Mouse (Mus musculus) cerebellum, adult 2 months (tissue): ENCODE measurements around the gene Cracr2b. TPM values are rescaled to one million over a fixed set of nuclear protein-coding genes. Genes with fewer than 3 reads are reported as not detected.
A peak's percentile ranks its signal among the peaks of the same experiment; 100 is the strongest.

ENCODE experiments used
- DNase-seq, 2 experiments: peaks; one replicate each; pipeline ENCODE4 v3.0.0; 2021
- H3K27ac ChIP-seq: fragments of 200-500 bp; 2 replicates; pipeline ENCODE4 v1.5.1; 2012; ENCODE audit warnings: low read length, control low read depth, inconsistent platforms; ENCODE audit not compliant: insufficient read depth
- H3K27me3 ChIP-seq: fragments of 200-500 bp; 2 replicates; pipeline ENCODE4 v1.6.1; 2012; ENCODE audit warnings: inconsistent platforms, mild to moderate bottlenecking, low read length, moderate library complexity; ENCODE audit not compliant: control insufficient read depth, insufficient read depth
- H3K4me1 ChIP-seq: fragments of 200-500 bp; 2 replicates; pipeline ENCODE4 v1.6.1; 2011; ENCODE audit warnings: low read length; ENCODE audit not compliant: control insufficient read depth, insufficient read depth
- H3K4me3 ChIP-seq: fragments of 200-500 bp; replicated peaks from 2 replicates; pipeline ENCODE3; 2011; ENCODE audit warnings: mild to moderate bottlenecking, low read depth, low read length, control low read depth; ENCODE audit not compliant: insufficient read depth
- CTCF ChIP-seq: fragments of 200-500 bp; IDR thresholded peaks from 2 replicates; pipeline ENCODE4 v1.5.1; 2011; ENCODE audit warnings: low read depth, mild to moderate bottlenecking, control low read depth, low read length, moderate library complexity, borderline replicate concordance; ENCODE audit not compliant: insufficient read depth
- POLR2A ChIP-seq: fragments of 200-500 bp; IDR thresholded peaks from 2 replicates; pipeline ENCODE4 v1.6.1; 2011; ENCODE audit warnings: low read length, control low read depth, borderline replicate concordance; ENCODE audit not compliant: insufficient read depth
- WGBS: fragments of 180-500 bp; shearing (Covaris S2); methylation state at CpG from one replicate; pipeline ENCODE4 v1.1.7; 2018; 5-methylcytosine and 5-hydroxymethylcytosine counted together
- polyA plus RNA-seq: library from polyadenylated mRNA; depleted of rRNA; stranded (reverse); fragments of >200 nt; gene quantifications from 2 replicates; pipeline ENCODE4 v1.2.3, GENCODE M21; 2012

The Cracr2b gene
- polyA plus RNA-seq, 1 experiment = 8.3 TPM

DNA sequence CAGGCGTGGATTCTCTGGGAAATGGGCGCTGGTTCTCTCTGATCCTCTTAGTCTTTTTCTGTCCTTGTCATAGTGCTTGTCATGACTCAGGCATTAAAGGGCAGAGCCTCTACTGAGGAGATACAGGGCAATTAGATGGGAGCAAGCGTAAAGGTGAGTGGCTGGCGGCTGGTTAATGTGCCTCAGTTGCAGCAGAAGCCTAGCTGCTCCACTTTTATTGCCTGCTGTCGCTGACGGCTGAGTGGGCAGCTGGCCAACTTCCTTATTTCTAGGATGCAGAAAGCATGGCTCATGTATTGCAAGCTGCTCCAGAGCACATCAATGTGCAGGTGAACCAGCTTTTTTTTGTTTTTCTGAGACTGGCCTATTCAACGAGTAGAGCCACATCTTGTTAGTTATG lies 41.9 kb upstream of the Cracr2b start:
- Histone ChIP-seq H3K4me1 (0 out of 2 replicates have a peak, but pooled peaks cover 4% of the 10 kb centered on the region), H3K27me3 (no peaks in the 10 kb centered on the region), H3K4me3 (no peak overlapping the region), H3K27ac (no peak overlapping the region)
- WGBS = 45% methylated on average over 7 of the region's 7 CpGs
- TF ChIP-seq POLR2A = no peak
- no peak for TF ChIP-seq CTCF
- DNase-seq = no peak

- H3K27ac ChIP-seq = no peak overlapping the region
- no peak for DNase-seq
- H3K4me3 ChIP-seq = no peak overlapping the region
- 87% methylated on average over 9 of the region's 9 CpGs for WGBS
- TF ChIP-seq CTCF (no peak), POLR2A (no peak)
- no peaks in the 10 kb centered on the region for H3K27me3 ChIP-seq
- 0 out of 2 replicates have a peak, but pooled peaks cover 4% of the 10 kb centered on the region for H3K4me1 ChIP-seq
Measured at GRCm38 (mm10) chr7:141420030-141420702, 40.7 kb upstream of the Cracr2b start.

DNA sequence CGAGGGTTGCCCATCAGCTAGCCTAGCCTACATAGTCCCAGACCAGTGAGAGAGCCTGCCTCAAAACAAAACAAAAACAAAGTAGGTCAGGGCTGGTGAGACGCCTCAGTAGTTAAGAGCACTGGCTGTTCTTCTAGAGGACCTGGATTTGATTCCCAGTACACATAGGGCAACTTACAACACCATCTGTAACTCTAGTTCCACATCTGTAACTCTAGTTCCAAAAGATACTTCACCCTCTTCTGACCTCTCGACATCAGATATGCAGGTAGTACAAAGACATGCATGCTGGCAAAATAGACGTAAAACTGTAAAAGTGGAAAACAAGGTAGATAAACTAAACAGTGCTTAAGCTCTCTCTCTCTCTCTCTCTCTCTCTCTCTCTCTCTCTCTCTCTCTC lies 37.1 kb upstream of the Cracr2b start:
- H3K27ac ChIP-seq = no peak overlapping the region
- TF ChIP-seq CTCF = no peak
- TF ChIP-seq POLR2A = no peak
- no peak for DNase-seq
- H3K4me3 ChIP-seq = no peak overlapping the region
- no peaks in the 10 kb centered on the region for H3K27me3 ChIP-seq
- H3K4me1 ChIP-seq = peaks cover 8% of the 10 kb centered on the region; the same call in 1 of the 2 replicates
- WGBS = 76% methylated on average over 4 of the region's 4 CpGs

GRCm38 (mm10) chr7:141426948-141427730 lies 33.8 kb upstream of the Cracr2b start:
- peak in 1 of 2 experiments; percentile 11 for DNase-seq
- H3K4me1 ChIP-seq = peaks cover 29% of the 10 kb centered on the region
- H3K27ac ChIP-seq = no peak overlapping the region
- no peaks in the 10 kb centered on the region for H3K27me3 ChIP-seq
- no peak for TF ChIP-seq CTCF
- no peak for TF ChIP-seq POLR2A
- no peak overlapping the region for H3K4me3 ChIP-seq
- 82% methylated on average over 12 of the region's 12 CpGs for WGBS

- Histone ChIP-seq H3K4me1 (peaks cover 31% of the 10 kb centered on the region), H3K27ac (peak overlapping the region; percentile 95), H3K4me3 (peak overlapping the region; percentile 78), H3K27me3 (no peaks in the 10 kb centered on the region)
- no peak for TF ChIP-seq POLR2A
- TF ChIP-seq CTCF = no peak
- WGBS = 10% methylated on average over 5 of the region's 5 CpGs
- peak in 1 of 2 experiments; percentile 50 for DNase-seq
Measured at GRCm38 (mm10) chr7:141428701-141429100, 32.2 kb upstream of the Cracr2b start.

- Histone ChIP-seq H3K27ac (peak within 1 kb of the TSS; percentile 95), H3K4me1 (peaks cover 31% of the 10 kb centered on the region), H3K4me3 (peak within 1 kb of the TSS; percentile 78), H3K27me3 (no peaks in the 10 kb centered on the region)
- peak; percentile 87 for TF ChIP-seq POLR2A
- TF ChIP-seq CTCF = no peak
- DNase-seq = peak; percentile 93 to 96
- 2% methylated on average over 19 of the region's 19 CpGs for WGBS
Measured at GRCm38 (mm10) chr7:141429310-141429709, 31.6 kb upstream of the Cracr2b start, which contains the start of gene Cend1. Gene Cend1 (minus strand): TSS chr7:141429491.

- H3K4me1 ChIP-seq = peaks cover 31% of the 10 kb centered on the region
- WGBS = 53% methylated on average over 9 of the region's 9 CpGs
- no peaks in the 10 kb centered on the region for H3K27me3 ChIP-seq
- H3K4me3 ChIP-seq = no peak overlapping the region
- peak; percentile 44 to 46 for DNase-seq
- TF ChIP-seq POLR2A (peak; percentile 1; the same call in 1 of the 2 replicates), CTCF (no peak)
- H3K27ac ChIP-seq = no peak overlapping the region
Measured at GRCm38 (mm10) chr7:141429840-141430584, 30.9 kb upstream of the Cracr2b start.
